Mouse (Mus musculus) forebrain, embryonic 13.5 days (tissue): ENCODE results near the gene Shh. TPM values are rescaled to one million over a fixed set of nuclear protein-coding genes. Genes with fewer than 3 reads are reported as not detected.
A peak's percentile ranks its signal among the peaks of the same experiment; 100 is the strongest.

ENCODE experiments used
- ATAC-seq: fragments of 200-750 bp; cut with Nextera tagmentation; 2 replicates; pipeline ENCODE4 v1.8.0; 2017
- H3K27ac ChIP-seq: fragments of 300-500 bp; sonication (generic); 2 replicates; pipeline ENCODE4 v1.5.1; 2015; ENCODE audit warnings: inconsistent platforms, mild to moderate bottlenecking, moderate library complexity
- H3K27me3 ChIP-seq: fragments of 300-500 bp; sonication (generic); 2 replicates; pipeline ENCODE4 v1.6.1; 2015; ENCODE audit warnings: mild to moderate bottlenecking, inconsistent platforms
- H3K36me3 ChIP-seq: fragments of 300-500 bp; sonication (generic); 2 replicates; pipeline ENCODE4 v1.6.1; 2015; ENCODE audit warnings: mild to moderate bottlenecking, inconsistent platforms; ENCODE audit not compliant: poor library complexity, severe bottlenecking
- H3K4me1 ChIP-seq: fragments of 300-500 bp; sonication (generic); 2 replicates; pipeline ENCODE4 v1.6.1; 2015; ENCODE audit warnings: inconsistent platforms
- H3K4me2 ChIP-seq: fragments of 300-500 bp; sonication (generic); 2 replicates; pipeline ENCODE4 v1.6.1; 2015; ENCODE audit warnings: inconsistent platforms, mild to moderate bottlenecking, moderate library complexity
- H3K4me3 ChIP-seq: fragments of 300-500 bp; sonication (generic); 2 replicates; pipeline ENCODE4 v1.5.1; 2015; ENCODE audit warnings: mild to moderate bottlenecking, inconsistent platforms
- H3K9ac ChIP-seq: fragments of 300-500 bp; sonication (generic); 2 replicates; pipeline ENCODE4 v1.6.1; 2015; ENCODE audit warnings: mild to moderate bottlenecking, inconsistent platforms
- H3K9me3 ChIP-seq: fragments of 300-500 bp; sonication (generic); replicated peaks from 2 replicates; pipeline ENCODE4 v1.6.1; 2016; ENCODE audit warnings: inconsistent platforms
- WGBS: fragments of 180-500 bp; shearing (Covaris S2); methylation state at CpG from one replicate; pipeline ENCODE4 v1.1.7; 2015; 5-methylcytosine and 5-hydroxymethylcytosine counted together
- polyA plus RNA-seq: library from polyadenylated mRNA; unstranded; fragments of >200 nt; fragmentation: Nextera tagmentation; extraction: Ambion mirVana; gene quantifications from 2 replicates; pipeline ENCODE4 v1.2.1, GENCODE M21; 2015

The Shh gene
- polyA plus RNA-seq, 1 experiment from 2014 or later = 0.94 TPM

- WGBS = 68% methylated on average over 1 of the region's 1 CpGs
- H3K27ac ChIP-seq = no peak overlapping the region
- no peak overlapping the region for H3K4me3 ChIP-seq
- H3K9ac ChIP-seq = no peak overlapping the region
- H3K4me1 ChIP-seq = peaks cover 34% of the 10 kb centered on the region
- no peak overlapping the region for H3K4me2 ChIP-seq
- H3K9me3 ChIP-seq = no peaks in the 10 kb centered on the region
- no peak for ATAC-seq
- no peaks in the 10 kb centered on the region for H3K36me3 ChIP-seq
- peaks cover 64% of the 10 kb centered on the region for H3K27me3 ChIP-seq
These were observed 10.7 kb downstream of the Shh start for GRCm38 (mm10) chr5:28456366-28456765.

DNA sequence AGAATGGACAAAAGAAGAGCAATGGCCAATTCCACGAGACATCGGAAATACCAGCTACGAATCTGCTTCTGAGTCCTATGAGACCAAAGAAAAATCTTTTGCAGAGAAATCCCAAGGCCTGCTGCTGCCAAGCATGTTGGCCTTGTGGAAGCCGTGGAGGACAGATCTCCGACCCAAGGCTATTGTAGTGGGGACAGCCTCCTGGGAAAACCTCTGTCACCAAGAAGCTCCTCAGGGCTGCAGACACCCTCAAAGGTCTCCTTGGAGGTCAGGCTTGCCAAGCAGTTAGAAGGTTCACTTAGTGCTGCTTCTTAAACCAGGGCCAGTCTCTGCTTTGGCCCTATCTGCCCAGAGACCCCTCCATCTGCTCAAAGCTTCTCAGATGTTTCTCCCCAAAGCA lies 11.3 kb downstream of the Shh start:
- no peak overlapping the region for H3K4me3 ChIP-seq
- no peak overlapping the region for H3K27ac ChIP-seq
- H3K4me1 ChIP-seq = peaks cover 31% of the 10 kb centered on the region
- WGBS = 82% methylated on average over 5 of the region's 5 CpGs
- H3K27me3 ChIP-seq = peaks cover 58% of the 10 kb centered on the region
- H3K9me3 ChIP-seq = no peaks in the 10 kb centered on the region
- ATAC-seq = no peak
- H3K4me2 ChIP-seq = no peak overlapping the region
- H3K36me3 ChIP-seq = no peaks in the 10 kb centered on the region
- no peak overlapping the region for H3K9ac ChIP-seq

GRCm38 (mm10) chr5:28454546-28454945 lies 12.5 kb downstream of the Shh start:
- Histone ChIP-seq H3K27ac (no peak overlapping the region), H3K4me3 (no peak overlapping the region), H3K9ac (no peak overlapping the region), H3K36me3 (no peaks in the 10 kb centered on the region), H3K27me3 (peaks cover 46% of the 10 kb centered on the region), H3K4me2 (no peak overlapping the region), H3K4me1 (peaks cover 19% of the 10 kb centered on the region), H3K9me3 (no peaks in the 10 kb centered on the region)
- ATAC-seq = no peak
- 95% methylated on average over 6 of the region's 6 CpGs for WGBS

DNA sequence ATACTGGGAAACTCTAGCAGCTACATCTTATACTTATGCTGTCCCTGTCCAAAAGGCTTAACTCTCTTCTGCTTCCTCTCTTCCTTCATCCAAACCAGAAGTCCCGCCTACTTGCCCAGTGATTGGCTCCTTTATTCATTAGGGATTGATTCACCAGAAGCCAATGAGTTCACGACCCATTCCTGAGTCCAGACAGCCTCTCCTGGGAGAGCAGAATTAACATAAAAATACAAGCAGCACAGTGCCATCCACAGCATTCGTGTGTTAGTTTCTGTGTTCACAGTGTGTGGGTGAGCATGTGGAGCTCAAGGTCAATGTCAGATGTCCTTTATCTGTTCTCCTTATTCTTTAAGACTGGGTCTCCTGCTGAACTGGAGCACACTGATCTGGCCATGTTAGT lies 13.5 kb downstream of the Shh start:
- no peak overlapping the region for H3K9ac ChIP-seq
- no peaks in the 10 kb centered on the region for H3K36me3 ChIP-seq
- H3K4me2 ChIP-seq = no peak overlapping the region
- H3K27ac ChIP-seq = no peak overlapping the region
- H3K4me3 ChIP-seq = no peak overlapping the region
- H3K27me3 ChIP-seq = peaks cover 36% of the 10 kb centered on the region
- 13% methylated on average over 3 of the region's 3 CpGs for WGBS
- ATAC-seq = no peak
- no peaks in the 10 kb centered on the region for H3K9me3 ChIP-seq
- peaks cover 9% of the 10 kb centered on the region for H3K4me1 ChIP-seq

DNA sequence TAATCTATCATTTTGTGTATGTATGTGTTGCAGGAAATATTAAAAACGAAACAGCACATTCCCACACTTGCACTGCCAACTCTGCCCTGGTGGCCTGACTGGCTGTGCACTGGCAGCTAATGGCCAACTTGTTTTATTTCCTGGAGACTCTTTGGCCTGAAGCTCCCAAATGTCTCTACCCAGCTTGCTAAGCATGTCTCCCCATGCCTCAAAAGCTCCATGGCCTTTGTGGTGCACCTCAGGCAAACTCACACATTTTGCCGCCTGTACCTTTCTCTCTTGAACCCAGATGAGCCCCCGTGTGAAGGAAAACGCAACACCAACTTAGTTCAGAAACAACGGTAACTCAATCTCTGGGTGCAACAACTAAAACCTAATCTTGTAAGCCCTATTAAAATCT lies 14.0 kb downstream of the Shh start:
- ATAC-seq = no peak
- Histone ChIP-seq H3K4me2 (no peak overlapping the region), H3K27ac (no peak overlapping the region), H3K4me1 (peaks cover 5% of the 10 kb centered on the region), H3K36me3 (no peaks in the 10 kb centered on the region), H3K4me3 (no peak overlapping the region), H3K9ac (no peak overlapping the region), H3K27me3 (peaks cover 31% of the 10 kb centered on the region), H3K9me3 (no peaks in the 10 kb centered on the region)
- whole genome bisulfite sequencing = 89% methylated on average over 5 of the region's 5 CpGs

DNA sequence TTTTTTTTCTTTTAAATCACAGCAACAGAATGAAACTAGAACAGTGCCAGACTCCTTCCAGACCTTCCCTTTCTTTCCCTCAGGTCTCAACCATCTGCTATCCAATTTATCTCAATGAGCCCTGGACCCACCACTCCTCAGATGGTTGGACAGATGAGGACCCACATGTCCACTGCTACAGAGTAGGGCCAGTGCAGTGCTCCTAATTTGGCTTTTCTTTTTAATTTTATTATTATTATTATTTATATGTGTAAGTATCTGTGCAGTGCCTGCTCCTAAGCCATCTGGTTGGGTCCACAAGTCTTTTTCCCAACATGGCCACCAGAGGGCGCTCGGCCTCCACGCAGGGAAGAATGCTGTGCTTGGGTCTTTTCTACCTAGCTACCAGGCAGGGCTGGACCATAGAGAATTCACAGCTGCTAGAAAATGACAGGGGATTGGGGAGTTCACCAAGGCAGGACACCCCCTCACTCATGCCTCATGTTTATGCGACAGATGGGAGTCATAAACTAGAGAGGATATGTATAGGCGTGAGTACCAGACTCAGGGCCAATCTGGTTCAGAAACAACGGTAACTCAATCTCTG lies 15.9 kb downstream of the Shh start:
- Histone ChIP-seq H3K4me1 (no peaks in the 10 kb centered on the region), H3K9me3 (no peaks in the 10 kb centered on the region), H3K4me3 (no peak overlapping the region), H3K27me3 (peaks cover 15% of the 10 kb centered on the region), H3K4me2 (no peak overlapping the region), H3K36me3 (no peaks in the 10 kb centered on the region), H3K9ac (no peak overlapping the region), H3K27ac (no peak overlapping the region)
- peak; percentile 82 for ATAC-seq
- WGBS = 30% methylated on average over 6 of the region's 6 CpGs

GRCm38 (mm10) chr5:28450126-28450890 lies 16.7 kb downstream of the Shh start:
- H3K27ac ChIP-seq = no peak overlapping the region
- 57% methylated on average over 3 of the region's 3 CpGs for WGBS

DNA sequence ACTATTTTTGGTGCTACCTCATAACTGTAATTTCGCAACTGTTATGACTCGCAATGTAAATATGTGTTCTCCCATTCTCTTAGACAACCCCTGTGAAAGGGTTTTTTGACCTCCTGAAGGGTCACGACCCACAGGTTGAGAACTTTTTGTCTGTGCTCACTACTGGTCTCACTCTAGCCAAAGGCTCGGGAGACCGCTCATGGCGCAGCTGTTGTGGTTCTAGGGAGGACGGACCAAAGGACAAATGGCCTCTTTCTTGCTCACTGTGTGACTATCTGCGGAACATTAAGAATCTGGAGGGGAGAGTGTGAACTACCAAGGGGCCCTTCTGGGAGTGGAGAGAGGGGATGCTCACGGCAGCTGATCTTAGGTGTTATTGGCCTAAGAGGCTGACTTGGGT lies 41.1 kb downstream of the Shh start:
- no peak for ATAC-seq
- WGBS = 92% methylated on average over 9 of the region's 9 CpGs
- H3K4me1 ChIP-seq = no peaks in the 10 kb centered on the region

More at GRCm38 (mm10) chr5:28450126-28450890, 16.7 kb downstream of the Shh start:
- no peaks in the 10 kb centered on the region for H3K9me3 ChIP-seq
- H3K4me2 ChIP-seq = no peak overlapping the region
- ATAC-seq = no peak
- H3K9ac ChIP-seq = no peak overlapping the region
- H3K36me3 ChIP-seq = no peaks in the 10 kb centered on the region
- no peaks in the 10 kb centered on the region for H3K4me1 ChIP-seq
- H3K4me3 ChIP-seq = no peak overlapping the region
- peaks cover 6% of the 10 kb centered on the region for H3K27me3 ChIP-seq

DNA sequence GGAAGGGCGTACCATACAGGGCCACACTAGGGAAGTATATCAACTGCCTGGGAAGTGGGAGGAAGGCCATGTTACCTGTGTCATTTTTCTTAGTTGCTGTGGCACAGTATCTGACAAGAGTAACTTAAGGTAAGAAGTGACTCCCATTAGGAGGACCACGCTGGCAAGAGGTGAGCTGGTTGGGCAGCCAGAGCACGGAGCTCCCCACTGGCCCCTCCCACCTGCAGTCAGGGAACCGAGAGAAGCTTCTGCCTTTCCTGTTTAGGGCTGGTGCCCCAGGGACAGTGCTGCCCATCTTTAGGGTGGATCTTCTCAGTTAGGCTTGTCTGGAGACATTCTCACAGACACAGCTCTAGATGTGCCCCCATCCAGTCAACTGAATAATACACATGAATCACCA lies 43.3 kb downstream of the Shh start:
- no peak for ATAC-seq
- Histone ChIP-seq H3K9ac (no peak overlapping the region), H3K36me3 (peaks cover 15% of the 10 kb centered on the region), H3K4me2 (no peak overlapping the region), H3K4me1 (no peaks in the 10 kb centered on the region), H3K27ac (no peak overlapping the region), H3K9me3 (no peaks in the 10 kb centered on the region), H3K4me3 (no peak overlapping the region), H3K27me3 (no peaks in the 10 kb centered on the region)
- WGBS = 73% methylated on average over 4 of the region's 4 CpGs

More for the DNA sequence above, 41.1 kb downstream of the Shh start:
- Histone ChIP-seq H3K36me3 (no peaks in the 10 kb centered on the region; the same call in 1 of the 2 replicates), H3K27me3 (no peaks in the 10 kb centered on the region), H3K27ac (no peak overlapping the region), H3K9me3 (no peaks in the 10 kb centered on the region), H3K4me3 (no peak overlapping the region), H3K9ac (no peak overlapping the region), H3K4me2 (no peak overlapping the region)

- H3K9ac ChIP-seq = no peak overlapping the region
- no peak overlapping the region for H3K4me2 ChIP-seq
- no peaks in the 10 kb centered on the region for H3K4me1 ChIP-seq
- H3K36me3 ChIP-seq = peaks cover 54% of the 10 kb centered on the region
- H3K27me3 ChIP-seq = no peaks in the 10 kb centered on the region
- H3K4me3 ChIP-seq = no peak overlapping the region
- no peak overlapping the region for H3K27ac ChIP-seq
- no peaks in the 10 kb centered on the region for H3K9me3 ChIP-seq
- WGBS = 93% methylated on average over 12 of the region's 12 CpGs
- no peak for ATAC-seq
These were observed 47.3 kb downstream of the Shh start for GRCm38 (mm10) chr5:28419640-28420265.

- H3K4me2 ChIP-seq = no peak overlapping the region
- peaks cover 64% of the 10 kb centered on the region for H3K36me3 ChIP-seq
- H3K9ac ChIP-seq = no peak overlapping the region
- H3K27me3 ChIP-seq = no peaks in the 10 kb centered on the region
- no peak for ATAC-seq
- 88% methylated on average over 10 of the region's 10 CpGs for WGBS
- H3K4me3 ChIP-seq = no peak overlapping the region
- no peaks in the 10 kb centered on the region for H3K9me3 ChIP-seq
- H3K27ac ChIP-seq = no peak overlapping the region
- no peaks in the 10 kb centered on the region for H3K4me1 ChIP-seq
These were observed 48.3 kb downstream of the Shh start for GRCm38 (mm10) chr5:28418734-28419133.

DNA sequence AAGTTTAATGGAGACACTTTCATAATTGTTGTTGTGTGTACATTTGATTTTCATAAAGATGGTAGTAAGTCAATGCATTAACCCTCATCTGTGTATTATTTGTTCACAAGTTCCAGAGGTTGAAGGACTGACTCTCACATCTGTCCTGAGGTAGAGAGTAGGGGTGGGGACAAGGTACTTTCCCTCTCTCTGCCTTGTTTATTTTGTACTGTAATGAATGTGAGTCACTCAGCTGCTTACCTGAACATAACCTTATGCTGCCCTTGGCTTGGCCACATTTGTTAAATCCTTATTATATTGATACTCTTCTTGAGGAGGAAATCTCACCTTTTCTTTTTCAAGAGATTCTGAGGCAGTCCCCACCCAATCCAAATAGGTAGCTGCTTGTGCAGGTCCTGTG lies 51.0 kb downstream of the Shh start:
- Histone ChIP-seq H3K27ac (no peak overlapping the region), H3K4me2 (no peak overlapping the region), H3K27me3 (no peaks in the 10 kb centered on the region), H3K36me3 (peaks cover 90% of the 10 kb centered on the region), H3K4me1 (no peaks in the 10 kb centered on the region), H3K9me3 (no peaks in the 10 kb centered on the region), H3K4me3 (no peak overlapping the region), H3K9ac (no peak overlapping the region)
- ATAC-seq = no peak
